Mouse (Mus musculus): ENCODE data around the gene Caskin2. TPM values are rescaled to one million over a fixed set of nuclear protein-coding genes. Genes with fewer than 3 reads are reported as not detected.

Gene Caskin2
- polyA plus RNA-seq, 1 experiment from 2014 or later, result 6.6 TPM

DNA sequence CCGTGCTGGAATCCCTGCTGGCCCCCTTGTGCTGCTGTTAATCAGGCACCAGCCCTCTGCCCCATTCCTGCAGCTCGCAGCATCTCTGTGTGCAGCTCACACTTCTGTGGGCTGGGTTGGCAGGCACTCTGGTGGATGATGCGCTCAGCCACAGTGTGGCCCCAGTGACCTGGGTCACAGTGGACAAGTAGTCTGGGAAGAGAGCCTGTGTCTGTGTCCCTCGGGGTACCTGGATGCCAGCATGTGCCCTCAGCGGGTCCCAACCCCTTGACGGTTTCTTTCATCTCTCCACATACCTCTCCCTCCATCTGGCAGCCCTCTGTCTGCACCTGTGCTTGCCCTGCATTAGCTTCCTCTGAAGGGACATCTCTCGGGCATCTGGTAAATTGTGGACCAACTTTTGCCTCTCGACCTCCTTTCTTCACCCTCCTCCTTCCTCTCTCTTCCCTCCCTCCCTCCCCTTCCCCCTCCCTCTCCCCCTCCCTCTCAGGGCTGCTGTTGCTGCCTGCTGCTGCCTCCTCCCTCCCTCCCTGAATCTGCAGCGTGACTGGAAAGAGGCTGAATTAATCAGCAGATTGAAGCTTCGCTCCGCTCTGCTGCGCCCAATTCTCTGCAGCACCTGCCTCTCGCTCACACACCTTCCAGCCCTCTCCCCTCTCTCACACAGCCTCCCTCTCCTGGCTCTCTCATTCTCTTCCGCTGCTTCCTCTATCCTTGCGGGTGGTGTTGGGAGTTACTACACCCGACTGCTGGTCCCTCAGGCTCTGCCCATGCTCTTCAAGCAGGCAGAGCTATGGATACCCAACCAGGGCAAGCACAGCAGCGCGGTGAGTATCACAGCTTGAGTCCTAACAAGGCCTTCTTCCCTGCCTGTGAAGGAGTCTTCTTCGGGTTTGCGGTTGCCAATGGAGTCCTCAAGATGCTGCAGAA lies 33.0 kb downstream of the Caskin2 start:
- TF ChIP-seq CTCF (IDR thresholded peaks at IDR 0.05; ENCODE audit: low read depth), result no peak
- no peak for TF ChIP-seq EP300 (optimal IDR thresholded peaks at IDR 0.05)
- 32% methylated on average over 20 of the region's 20 CpGs for WGBS
- H3K9ac ChIP-seq (ENCODE audit: low read length), result peak overlapping the region; percentile 18; the same call in 1 of the 2 replicates
- H3K4me3 ChIP-seq (ENCODE audit: low read depth, low read length), result no peak overlapping the region
- H3K36me3 ChIP-seq (ENCODE audit: control insufficient read depth, insufficient read depth, low read length), result no peaks in the 10 kb centered on the region
- no peak for ATAC-seq (ENCODE audit: low FRiP score, low TSS enrichment)
- peak overlapping the region; percentile 95 for H3K27ac ChIP-seq (replicated peaks)
- DNase-seq (ENCODE audit: low spot score), result peak; percentile 47
- peaks cover 17% of the 10 kb centered on the region for H3K4me1 ChIP-seq (replicated peaks; ENCODE audit: control insufficient read depth, insufficient read depth)
- H3K9me3 ChIP-seq (ENCODE audit: control insufficient read depth, low read length), result no peaks in the 10 kb centered on the region
- H3K27me3 ChIP-seq (ENCODE audit: control insufficient read depth, insufficient read depth, low read length), result no peaks in the 10 kb centered on the region
- H3K4me2 ChIP-seq (replicated peaks; ENCODE audit: low read depth), result 0 out of 2 replicates have a peak overlapping the region, but pooled peaks have one; percentile 3

DNA sequence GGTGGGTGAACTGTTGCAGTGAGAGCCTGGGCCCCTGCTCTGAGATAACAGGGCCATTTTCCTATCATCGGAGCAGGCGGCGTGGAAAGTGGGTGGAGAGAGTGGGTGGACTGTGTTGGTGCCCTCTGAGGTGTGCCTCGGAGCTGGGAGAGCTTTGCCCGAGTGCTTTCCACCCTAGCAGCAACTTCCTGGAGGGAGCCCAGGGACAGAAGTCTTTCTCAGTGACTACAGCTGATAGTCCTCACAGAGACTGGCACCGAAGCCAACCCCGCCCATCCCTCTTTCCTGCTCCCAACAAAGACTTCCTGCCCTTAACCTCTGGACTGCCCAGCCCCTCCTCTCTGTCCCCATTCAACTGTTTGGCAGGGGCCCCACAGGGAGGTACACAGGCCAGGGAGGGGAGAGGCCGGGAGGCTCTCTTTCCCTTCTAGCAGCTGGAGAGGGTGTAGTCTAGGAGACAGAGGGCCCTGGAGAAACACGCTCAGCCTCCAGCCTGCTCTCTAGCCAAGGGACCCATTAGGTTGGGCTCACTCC lies 34.3 kb downstream of the Caskin2 start:
- Histone ChIP-seq H3K27ac (replicated peaks) (peak overlapping the region; percentile 95), H3K4me3 (ENCODE audit: low read depth, low read length) (no peak overlapping the region), H3K36me3 (ENCODE audit: control insufficient read depth, insufficient read depth, low read length) (no peaks in the 10 kb centered on the region), H3K9ac (ENCODE audit: low read length) (peak overlapping the region; percentile 47), H3K4me1 (replicated peaks; ENCODE audit: control insufficient read depth, insufficient read depth) (peaks cover 17% of the 10 kb centered on the region), H3K9me3 (ENCODE audit: control insufficient read depth, low read length) (no peaks in the 10 kb centered on the region), H3K27me3 (ENCODE audit: control insufficient read depth, insufficient read depth, low read length) (no peaks in the 10 kb centered on the region), H3K4me2 (replicated peaks; ENCODE audit: low read depth) (peak overlapping the region; percentile 20; the same call in 1 of the 2 replicates)
- DNase-seq (ENCODE audit: low spot score) (peak; percentile 95), ATAC-seq (ENCODE audit: low FRiP score, low TSS enrichment) (peak; percentile 94)
- TF ChIP-seq CTCF (IDR thresholded peaks at IDR 0.05; ENCODE audit: low read depth) (no peak), EP300 (optimal IDR thresholded peaks at IDR 0.05) (no peak)
- 6% methylated on average over 9 of the region's 9 CpGs for WGBS

DNA sequence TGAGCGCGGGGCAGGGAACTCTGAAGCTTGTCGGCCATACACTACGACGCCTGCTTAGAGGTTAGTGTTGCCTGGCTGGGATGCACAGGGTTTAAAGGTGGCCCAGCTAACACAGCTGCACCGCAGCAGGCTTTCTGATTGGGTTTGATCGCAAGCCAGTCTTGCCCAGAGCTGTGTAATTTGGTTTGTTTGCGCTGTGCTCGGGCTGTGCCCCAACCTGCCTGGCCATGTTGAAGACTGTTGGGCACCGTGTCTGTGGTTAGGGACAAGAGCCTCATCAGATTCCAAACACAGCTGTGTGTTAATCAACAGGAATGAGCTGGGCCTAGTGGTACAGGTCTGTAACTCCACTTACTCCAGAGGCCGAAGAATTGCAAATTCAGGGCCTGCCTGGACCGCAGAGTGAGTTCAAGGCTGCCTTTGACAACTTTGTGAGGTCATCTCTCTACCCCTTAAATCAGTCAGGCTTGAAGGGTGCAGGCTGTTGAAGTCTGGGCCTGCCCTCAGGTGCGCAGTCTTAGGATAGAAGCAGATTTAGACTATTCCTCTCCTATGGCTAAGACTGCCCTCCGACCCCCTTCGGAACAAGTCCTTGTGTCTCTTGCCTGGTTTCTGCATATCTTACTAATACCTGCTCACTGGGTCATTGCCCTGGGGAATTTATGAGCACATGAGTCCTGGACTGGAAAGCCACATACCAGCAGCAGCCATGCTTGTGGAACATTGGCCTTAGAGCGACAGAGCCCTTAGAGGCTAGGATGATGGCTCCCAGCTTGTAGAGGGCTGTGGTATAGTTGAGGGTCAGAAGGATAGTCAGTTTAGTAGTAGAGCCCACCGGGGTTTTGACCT lies 35.7 kb downstream of the Caskin2 start:
- Histone ChIP-seq H3K27ac (replicated peaks) (peak overlapping the region; percentile 87), H3K4me1 (replicated peaks; ENCODE audit: control insufficient read depth, insufficient read depth) (peaks cover 17% of the 10 kb centered on the region), H3K36me3 (ENCODE audit: control insufficient read depth, insufficient read depth, low read length) (no peaks in the 10 kb centered on the region), H3K4me3 (ENCODE audit: low read depth, low read length) (no peak overlapping the region), H3K27me3 (ENCODE audit: control insufficient read depth, insufficient read depth, low read length) (no peaks in the 10 kb centered on the region), H3K4me2 (replicated peaks; ENCODE audit: low read depth) (no peak overlapping the region), H3K9ac (ENCODE audit: low read length) (no peak overlapping the region), H3K9me3 (ENCODE audit: control insufficient read depth, low read length) (no peaks in the 10 kb centered on the region)
- DNase-seq (ENCODE audit: low spot score) (peak; percentile 54), ATAC-seq (ENCODE audit: low FRiP score, low TSS enrichment) (peak; percentile 18)
- TF ChIP-seq EP300 (optimal IDR thresholded peaks at IDR 0.05) (peak; percentile 38), CTCF (IDR thresholded peaks at IDR 0.05; ENCODE audit: low read depth) (peak; percentile 20; the same call in 1 of the 2 replicates)
- WGBS, result 74% methylated on average over 17 of the region's 17 CpGs

DNA sequence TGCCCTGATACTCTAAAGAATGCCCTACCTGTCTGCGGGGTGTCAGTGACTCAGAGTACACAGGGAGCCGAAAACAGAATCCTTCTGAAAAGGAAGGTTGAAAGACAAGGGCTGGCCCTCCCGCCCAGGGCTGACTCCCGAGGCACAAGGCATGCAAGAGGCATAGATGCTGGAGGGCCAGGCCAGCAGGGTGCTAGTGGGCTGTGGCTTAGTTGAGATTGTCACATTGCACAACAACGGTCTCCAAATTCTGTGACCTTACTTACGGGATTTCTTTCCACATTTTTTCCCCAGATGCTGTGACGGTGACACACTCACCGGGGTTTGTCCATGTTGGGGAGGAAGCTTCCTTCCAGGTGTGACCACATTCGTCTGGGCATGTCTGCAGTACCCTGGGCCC lies 36.5 kb downstream of the Caskin2 start:
- DNase-seq (ENCODE audit: low spot score), result no peak
- no peak overlapping the region for H3K4me3 ChIP-seq (ENCODE audit: low read depth, low read length)

DNA sequence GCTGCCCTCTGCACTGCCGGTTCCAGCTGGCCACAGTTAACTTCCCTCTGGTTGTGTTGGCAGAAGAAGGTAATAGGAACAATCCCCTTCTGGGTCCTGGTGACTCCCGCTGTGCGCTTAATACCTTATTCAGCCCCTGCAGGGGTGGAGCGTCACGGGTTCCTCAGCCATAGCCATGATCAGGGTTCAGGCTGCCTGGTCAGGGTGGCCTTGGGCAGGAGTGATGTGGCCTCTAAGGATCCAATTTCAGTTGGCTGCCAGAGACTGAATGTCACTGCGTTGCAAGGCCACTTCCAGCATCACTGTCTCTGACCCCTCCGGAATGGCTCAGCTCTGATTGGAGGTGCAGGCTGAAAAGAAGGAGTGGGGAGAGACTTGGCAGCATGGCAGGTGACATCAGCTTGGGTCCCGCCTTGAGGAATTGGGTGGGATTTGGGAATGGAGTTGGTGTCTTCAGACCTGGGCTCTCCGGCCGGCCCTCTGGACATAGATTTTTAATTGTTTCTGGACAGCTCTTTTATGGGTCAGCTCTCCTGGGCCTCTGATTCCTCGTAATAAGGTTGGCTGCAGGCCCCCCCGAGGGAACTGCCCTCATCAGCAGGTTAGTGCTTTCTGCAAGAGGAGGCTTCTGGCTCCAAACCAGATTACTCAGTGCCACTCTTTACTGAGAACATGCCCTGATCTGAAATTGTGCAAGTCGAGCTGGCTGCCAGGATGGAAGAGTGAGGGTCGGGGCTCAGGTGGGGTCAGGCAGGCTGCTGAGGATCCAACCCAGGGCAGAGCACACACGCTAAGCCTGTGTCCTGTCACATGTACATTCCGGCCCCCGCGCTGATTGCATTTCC lies 37.4 kb downstream of the Caskin2 start:
- H3K9me3 ChIP-seq (ENCODE audit: control insufficient read depth, low read length), result no peaks in the 10 kb centered on the region
- H3K36me3 ChIP-seq (ENCODE audit: control insufficient read depth, insufficient read depth, low read length), result no peaks in the 10 kb centered on the region
- WGBS, result 46% methylated on average over 18 of the region's 18 CpGs
- no peak for TF ChIP-seq CTCF (IDR thresholded peaks at IDR 0.05; ENCODE audit: low read depth)
- TF ChIP-seq EP300 (optimal IDR thresholded peaks at IDR 0.05), result no peak
- H3K4me3 ChIP-seq (ENCODE audit: low read depth, low read length), result peak overlapping the region; percentile 2; the same call in 1 of the 2 replicates
- no peak for ATAC-seq (ENCODE audit: low FRiP score, low TSS enrichment)
- peak overlapping the region; percentile 13 for H3K9ac ChIP-seq (ENCODE audit: low read length)
- no peak for DNase-seq (ENCODE audit: low spot score)
- H3K27ac ChIP-seq (replicated peaks), result peak overlapping the region; percentile 87
- H3K4me1 ChIP-seq (replicated peaks; ENCODE audit: control insufficient read depth, insufficient read depth), result peaks cover 17% of the 10 kb centered on the region
- H3K27me3 ChIP-seq (ENCODE audit: control insufficient read depth, insufficient read depth, low read length), result no peaks in the 10 kb centered on the region
- H3K4me2 ChIP-seq (replicated peaks; ENCODE audit: low read depth), result peak overlapping the region; percentile 27

More for the DNA sequence above, 36.5 kb downstream of the Caskin2 start:
- Histone ChIP-seq H3K4me1 (replicated peaks; ENCODE audit: control insufficient read depth, insufficient read depth) (peaks cover 17% of the 10 kb centered on the region), H3K9me3 (ENCODE audit: control insufficient read depth, low read length) (no peaks in the 10 kb centered on the region), H3K4me2 (replicated peaks; ENCODE audit: low read depth) (no peak overlapping the region), H3K36me3 (ENCODE audit: control insufficient read depth, insufficient read depth, low read length) (no peaks in the 10 kb centered on the region), H3K27me3 (ENCODE audit: control insufficient read depth, insufficient read depth, low read length) (no peaks in the 10 kb centered on the region), H3K27ac (replicated peaks) (peak overlapping the region; percentile 87), H3K9ac (ENCODE audit: low read length) (no peak overlapping the region)
- ATAC-seq (ENCODE audit: low FRiP score, low TSS enrichment), result no peak
- TF ChIP-seq EP300 (optimal IDR thresholded peaks at IDR 0.05), result no peak
- TF ChIP-seq CTCF (IDR thresholded peaks at IDR 0.05; ENCODE audit: low read depth), result no peak
- 63% methylated on average over 9 of the region's 9 CpGs for WGBS

Data from stomach, postnatal 0 days (tissue).